Mouse (Mus musculus): ENCODE measurements around the gene Kcnmb1. TPM values are rescaled to one million over a fixed set of nuclear protein-coding genes. Genes with fewer than 3 reads are reported as not detected.

The Kcnmb1 gene
- polyA plus RNA-seq (2012; rRNA removed): 0.27 and 0.48 TPM in 2 replicates

- H3K27me3 ChIP-seq (ENCODE audit: control insufficient read depth, insufficient read depth, low read length): no peaks in the 10 kb centered on the region
- WGBS: 54% methylated on average over 6 of the region's 6 CpGs
- no peak for TF ChIP-seq POLR2A (IDR thresholded peaks at IDR 0.05; ENCODE audit: low read depth, low read length)
- no peak for TF ChIP-seq CTCF (IDR thresholded peaks at IDR 0.05; ENCODE audit: extremely low read depth, insufficient read depth, insufficient read length, insufficient replicate concordance)
- H3K4me3 ChIP-seq (ENCODE audit: extremely low read depth, insufficient read depth, insufficient read length): no peak within 1 kb of the TSS
- H3K36me3 ChIP-seq (ENCODE audit: control insufficient read depth, insufficient read depth, low read length): no peaks in the 10 kb centered on the region
- no peak within 1 kb of the TSS for H3K27ac ChIP-seq (ENCODE audit: insufficient read depth, low read length)
- DNase-seq (ENCODE audit: low read depth in 1 of 2, low spot score in 2 of 2): no peak
- no peaks in the 10 kb centered on the region for H3K4me1 ChIP-seq (ENCODE audit: control insufficient read depth, insufficient read depth, insufficient read length)
Measured at GRCm38 (mm10) chr11:33962688-33963407, at the start of gene Kcnmb1. TSS of gene Kcnmb1 (plus strand) at chr11:33963013.

GRCm38 (mm10) chr11:33913061-33913460, 49.8 kb upstream of the Kcnmb1 start:
- Histone ChIP-seq H3K27me3 (ENCODE audit: control insufficient read depth, insufficient read depth, low read length) (no peaks in the 10 kb centered on the region), H3K4me3 (ENCODE audit: extremely low read depth, insufficient read depth, insufficient read length) (no peak overlapping the region), H3K27ac (ENCODE audit: insufficient read depth, low read length) (no peak overlapping the region), H3K4me1 (ENCODE audit: control insufficient read depth, insufficient read depth, insufficient read length) (no peaks in the 10 kb centered on the region), H3K36me3 (ENCODE audit: control insufficient read depth, insufficient read depth, low read length) (no peaks in the 10 kb centered on the region)
- 91% methylated on average over 7 of the region's 7 CpGs for WGBS
- no peak for DNase-seq (ENCODE audit: low read depth in 1 of 2, low spot score in 2 of 2)
- TF ChIP-seq POLR2A (IDR thresholded peaks at IDR 0.05; ENCODE audit: low read depth, low read length) (no peak), CTCF (IDR thresholded peaks at IDR 0.05; ENCODE audit: extremely low read depth, insufficient read depth, insufficient read length, insufficient replicate concordance) (no peak)

GRCm38 (mm10) chr11:33914216-33914615, 48.6 kb upstream of the Kcnmb1 start:
- no peaks in the 10 kb centered on the region for H3K36me3 ChIP-seq (ENCODE audit: control insufficient read depth, insufficient read depth, low read length)
- DNase-seq (ENCODE audit: low read depth in 1 of 2, low spot score in 2 of 2): no peak
- 86% methylated on average over 12 of the region's 12 CpGs for WGBS
- no peak overlapping the region for H3K4me3 ChIP-seq (ENCODE audit: extremely low read depth, insufficient read depth, insufficient read length)
- no peaks in the 10 kb centered on the region for H3K27me3 ChIP-seq (ENCODE audit: control insufficient read depth, insufficient read depth, low read length)
- no peaks in the 10 kb centered on the region for H3K4me1 ChIP-seq (ENCODE audit: control insufficient read depth, insufficient read depth, insufficient read length)
- no peak overlapping the region for H3K27ac ChIP-seq (ENCODE audit: insufficient read depth, low read length)
- TF ChIP-seq POLR2A (IDR thresholded peaks at IDR 0.05; ENCODE audit: low read depth, low read length) (no peak), CTCF (IDR thresholded peaks at IDR 0.05; ENCODE audit: extremely low read depth, insufficient read depth, insufficient read length, insufficient replicate concordance) (no peak)

- WGBS: 37% methylated on average over 6 of the region's 6 CpGs
- Histone ChIP-seq H3K27me3 (ENCODE audit: control insufficient read depth, insufficient read depth, low read length) (no peaks in the 10 kb centered on the region), H3K4me1 (ENCODE audit: control insufficient read depth, insufficient read depth, insufficient read length) (no peaks in the 10 kb centered on the region), H3K27ac (ENCODE audit: insufficient read depth, low read length) (no peak overlapping the region), H3K4me3 (ENCODE audit: extremely low read depth, insufficient read depth, insufficient read length) (no peak overlapping the region), H3K36me3 (ENCODE audit: control insufficient read depth, insufficient read depth, low read length) (no peaks in the 10 kb centered on the region)
- peak; percentile 90; the same call in 1 of the 2 replicates for TF ChIP-seq CTCF (IDR thresholded peaks at IDR 0.05; ENCODE audit: extremely low read depth, insufficient read depth, insufficient read length, insufficient replicate concordance)
- TF ChIP-seq POLR2A (IDR thresholded peaks at IDR 0.05; ENCODE audit: low read depth, low read length): no peak
- DNase-seq (ENCODE audit: low read depth in 1 of 2, low spot score in 2 of 2): peak in 1 of 2 experiments; percentile 24
Measured at GRCm38 (mm10) chr11:33917574-33917973, 45.2 kb upstream of the Kcnmb1 start.

- H3K27ac ChIP-seq (ENCODE audit: insufficient read depth, low read length): no peak overlapping the region
- no peaks in the 10 kb centered on the region for H3K36me3 ChIP-seq (ENCODE audit: control insufficient read depth, insufficient read depth, low read length)
- 68% methylated on average over 2 of the region's 2 CpGs for WGBS
- no peak overlapping the region for H3K4me3 ChIP-seq (ENCODE audit: extremely low read depth, insufficient read depth, insufficient read length)
- H3K4me1 ChIP-seq (ENCODE audit: control insufficient read depth, insufficient read depth, insufficient read length): no peaks in the 10 kb centered on the region
- TF ChIP-seq POLR2A (IDR thresholded peaks at IDR 0.05; ENCODE audit: low read depth, low read length) (no peak), CTCF (IDR thresholded peaks at IDR 0.05; ENCODE audit: extremely low read depth, insufficient read depth, insufficient read length, insufficient replicate concordance) (no peak)
- no peak for DNase-seq (ENCODE audit: low read depth in 1 of 2, low spot score in 2 of 2)
- H3K27me3 ChIP-seq (ENCODE audit: control insufficient read depth, insufficient read depth, low read length): no peaks in the 10 kb centered on the region
Measured at GRCm38 (mm10) chr11:33918424-33918823, 44.4 kb upstream of the Kcnmb1 start.

- no peak for DNase-seq (ENCODE audit: low read depth in 1 of 2, low spot score in 2 of 2)
- H3K27ac ChIP-seq (ENCODE audit: insufficient read depth, low read length): no peak overlapping the region
- WGBS: 48% methylated on average over 7 of the region's 7 CpGs
Measured at GRCm38 (mm10) chr11:33919826-33920225, 43.0 kb upstream of the Kcnmb1 start.

GRCm38 (mm10) chr11:33921451-33921850, 41.4 kb upstream of the Kcnmb1 start:
- no peak overlapping the region for H3K4me3 ChIP-seq (ENCODE audit: extremely low read depth, insufficient read depth, insufficient read length)
- H3K36me3 ChIP-seq (ENCODE audit: control insufficient read depth, insufficient read depth, low read length): no peaks in the 10 kb centered on the region
- no peaks in the 10 kb centered on the region for H3K4me1 ChIP-seq (ENCODE audit: control insufficient read depth, insufficient read depth, insufficient read length)
- TF ChIP-seq POLR2A (IDR thresholded peaks at IDR 0.05; ENCODE audit: low read depth, low read length) (no peak), CTCF (IDR thresholded peaks at IDR 0.05; ENCODE audit: extremely low read depth, insufficient read depth, insufficient read length, insufficient replicate concordance) (no peak)
- DNase-seq (ENCODE audit: low read depth in 1 of 2, low spot score in 2 of 2): no peak
- no peak overlapping the region for H3K27ac ChIP-seq (ENCODE audit: insufficient read depth, low read length)
- no peaks in the 10 kb centered on the region for H3K27me3 ChIP-seq (ENCODE audit: control insufficient read depth, insufficient read depth, low read length)
- WGBS: 77% methylated on average over 13 of the region's 13 CpGs

More at GRCm38 (mm10) chr11:33919826-33920225, 43.0 kb upstream of the Kcnmb1 start:
- H3K27me3 ChIP-seq (ENCODE audit: control insufficient read depth, insufficient read depth, low read length): no peaks in the 10 kb centered on the region
- no peaks in the 10 kb centered on the region for H3K4me1 ChIP-seq (ENCODE audit: control insufficient read depth, insufficient read depth, insufficient read length)
- H3K4me3 ChIP-seq (ENCODE audit: extremely low read depth, insufficient read depth, insufficient read length): no peak overlapping the region
- TF ChIP-seq POLR2A (IDR thresholded peaks at IDR 0.05; ENCODE audit: low read depth, low read length) (no peak), CTCF (IDR thresholded peaks at IDR 0.05; ENCODE audit: extremely low read depth, insufficient read depth, insufficient read length, insufficient replicate concordance) (no peak)
- no peaks in the 10 kb centered on the region for H3K36me3 ChIP-seq (ENCODE audit: control insufficient read depth, insufficient read depth, low read length)
